Mouse (Mus musculus): ENCODE measurements around the gene Zbed5. TPM values are rescaled to one million over a fixed set of nuclear protein-coding genes. Genes with fewer than 3 reads are reported as not detected.

Gene Zbed5
- 1.7 TPM for polyA plus RNA-seq (2012; fragmentation: generic; extraction: Trizol)

GRCm38 (mm10) chr5:129895198-129896088 lies at the start of gene Zbed5:
Zbed5 (plus strand) TSS chr5:129895723.
- Histone ChIP-seq H3K79me2 (ENCODE audit: control insufficient read depth, insufficient read depth) (no peaks in the 10 kb centered on the region), H3K36me3 (ENCODE audit: control insufficient read depth, insufficient read depth) (no peaks in the 10 kb centered on the region), H3K27me3 (ENCODE audit: control insufficient read depth, insufficient read depth, insufficient read length) (peaks cover 5% of the 10 kb centered on the region), H3ac (ENCODE audit: control insufficient read depth, insufficient read length) (no peak within 1 kb of the TSS), H3K4me2 (ENCODE audit: low read depth) (peak within 1 kb of the TSS; percentile 95), H3K4me3 (peak within 1 kb of the TSS; percentile 35)
- TF ChIP-seq POLR2A (IDR thresholded peaks at IDR 0.05; ENCODE audit: insufficient read length, low read depth): peak; percentile 48
- no peak for TF ChIP-seq POLR2AphosphoS2 (IDR thresholded peaks at IDR 0.05; ENCODE audit: insufficient read length, low read depth)
- no peak for TF ChIP-seq MYOD1 (IDR thresholded peaks at IDR 0.05; ENCODE audit: control insufficient read depth in 1 of 3, insufficient read length in 2 of 3, low read depth in 2 of 3)
- TF ChIP-seq SRF (IDR thresholded peaks at IDR 0.05; ENCODE audit: control insufficient read depth, insufficient read length, low read depth): no peak
- TF ChIP-seq TCF12 (IDR thresholded peaks at IDR 0.05; ENCODE audit: insufficient read depth, poor library complexity, severe bottlenecking): no peak

GRCm38 (mm10) chr5:129846752-129847557 lies 48.6 kb upstream of the Zbed5 start, which contains the start of gene Sumf2:
Sumf2 (plus strand) TSS chr5:129846986.
- peak; percentile 99 for TF ChIP-seq POLR2A (IDR thresholded peaks at IDR 0.05; ENCODE audit: insufficient read length, low read depth)
- TF ChIP-seq POLR2AphosphoS2 (IDR thresholded peaks at IDR 0.05; ENCODE audit: insufficient read length, low read depth): peak; percentile 100
- no peak for TF ChIP-seq E2F4 (IDR thresholded peaks at IDR 0.05; ENCODE audit: insufficient read depth)
- peak within 1 kb of the TSS; percentile 60 for H3K4me3 ChIP-seq
- H3K27me3 ChIP-seq (ENCODE audit: control insufficient read depth, insufficient read depth, insufficient read length): no peaks in the 10 kb centered on the region
- peaks cover 18% of the 10 kb centered on the region for H3K36me3 ChIP-seq (ENCODE audit: control insufficient read depth, insufficient read depth)
- H3ac ChIP-seq (ENCODE audit: control insufficient read depth, insufficient read length): peak within 1 kb of the TSS; percentile 22
- H3K4me2 ChIP-seq (ENCODE audit: low read depth): peak within 1 kb of the TSS; percentile 74
- peaks cover 13% of the 10 kb centered on the region for H3K79me2 ChIP-seq (ENCODE audit: control insufficient read depth, insufficient read depth)

GRCm38 (mm10) chr5:129847558-129847820 lies 48.0 kb upstream of the Zbed5 start:
- peak overlapping the region; percentile 74 for H3K4me2 ChIP-seq (ENCODE audit: low read depth)
- H3ac ChIP-seq (ENCODE audit: control insufficient read depth, insufficient read length): peak overlapping the region; percentile 22
- H3K79me2 ChIP-seq (ENCODE audit: control insufficient read depth, insufficient read depth): peaks cover 13% of the 10 kb centered on the region
- H3K27me3 ChIP-seq (ENCODE audit: control insufficient read depth, insufficient read depth, insufficient read length): no peaks in the 10 kb centered on the region
- peak overlapping the region; percentile 60 for H3K4me3 ChIP-seq
- TF ChIP-seq MAX (IDR thresholded peaks at IDR 0.05; ENCODE audit: low read depth) (no peak), CEBPB (IDR thresholded peaks at IDR 0.05; ENCODE audit: insufficient read depth, poor library complexity, severe bottlenecking) (no peak)
- H3K36me3 ChIP-seq (ENCODE audit: control insufficient read depth, insufficient read depth): peaks cover 18% of the 10 kb centered on the region

DNA sequence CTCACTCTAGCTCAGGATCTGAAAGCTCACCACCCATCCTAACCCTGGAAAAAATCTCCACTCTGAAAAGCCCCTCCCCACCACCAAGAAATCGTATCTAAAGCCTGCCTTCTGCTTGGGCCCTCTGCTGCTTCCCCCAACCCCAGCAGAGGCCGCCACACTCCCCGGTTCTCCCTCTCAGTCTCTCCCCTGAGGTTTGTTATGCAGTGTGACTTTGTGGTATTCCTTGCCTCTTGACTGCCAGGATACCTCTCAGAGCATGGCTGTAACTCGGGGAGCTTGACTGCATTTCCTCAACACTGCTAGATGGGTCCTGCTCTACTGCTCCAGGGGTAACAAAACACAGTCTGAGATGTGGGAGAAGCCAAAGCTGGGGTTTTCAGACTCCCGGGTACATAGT lies 40.4 kb upstream of the Zbed5 start:
- Histone ChIP-seq H3K36me3 (ENCODE audit: control insufficient read depth, insufficient read depth) (peaks cover 10% of the 10 kb centered on the region), H3K79me2 (ENCODE audit: control insufficient read depth, insufficient read depth) (no peaks in the 10 kb centered on the region), H3K27me3 (ENCODE audit: control insufficient read depth, insufficient read depth, insufficient read length) (no peaks in the 10 kb centered on the region), H3ac (ENCODE audit: control insufficient read depth, insufficient read length) (no peak overlapping the region), H3K4me3 (no peak overlapping the region), H3K4me2 (ENCODE audit: low read depth) (no peak overlapping the region)
- no peak for TF ChIP-seq MYOG (IDR thresholded peaks at IDR 0.05; ENCODE audit: control insufficient read depth in 1 of 3, insufficient read depth in 1 of 3, insufficient read length in 2 of 3, low read depth in 2 of 3)
- no peak for TF ChIP-seq USF1 (IDR thresholded peaks at IDR 0.05; ENCODE audit: low read depth)
- no peak for TF ChIP-seq MAX (IDR thresholded peaks at IDR 0.05; ENCODE audit: low read depth)
- TF ChIP-seq TCF12 (IDR thresholded peaks at IDR 0.05; ENCODE audit: insufficient read depth, poor library complexity, severe bottlenecking): no peak
- no peak for TF ChIP-seq SRF (IDR thresholded peaks at IDR 0.05; ENCODE audit: control insufficient read depth, insufficient read length, low read depth)
- TF ChIP-seq CEBPB (IDR thresholded peaks at IDR 0.05; ENCODE audit: insufficient read depth, poor library complexity, severe bottlenecking): no peak
- no peak for TF ChIP-seq TCF3 (IDR thresholded peaks at IDR 0.05; ENCODE audit: insufficient read length, low read depth)
- TF ChIP-seq POLR2AphosphoS2 (IDR thresholded peaks at IDR 0.05; ENCODE audit: insufficient read length, low read depth): no peak
- no peak for TF ChIP-seq POLR2A (IDR thresholded peaks at IDR 0.05; ENCODE audit: insufficient read length, low read depth)

DNA sequence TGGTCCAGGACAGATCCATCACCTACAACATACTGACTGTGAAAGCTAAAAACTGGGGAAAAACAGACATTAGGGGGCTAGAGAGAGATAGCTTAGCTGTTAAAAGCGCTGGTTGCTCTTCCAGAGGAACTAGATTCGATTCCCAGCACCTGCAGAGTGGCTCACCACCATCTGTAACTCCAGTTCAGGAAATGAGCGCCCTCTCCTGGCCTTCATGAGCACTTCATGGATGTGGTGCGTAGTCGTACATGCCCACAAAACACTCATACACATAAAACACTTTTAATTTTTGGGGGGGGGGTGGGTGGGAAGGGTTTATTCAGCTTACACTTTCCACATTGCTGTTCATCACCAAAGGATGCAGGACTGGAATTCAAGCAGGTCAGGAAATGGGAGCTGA lies 39.1 kb upstream of the Zbed5 start:
- H3K4me2 ChIP-seq (ENCODE audit: low read depth): no peak overlapping the region
- H3ac ChIP-seq (ENCODE audit: control insufficient read depth, insufficient read length): no peak overlapping the region
- no peaks in the 10 kb centered on the region for H3K27me3 ChIP-seq (ENCODE audit: control insufficient read depth, insufficient read depth, insufficient read length)
- H3K79me2 ChIP-seq (ENCODE audit: control insufficient read depth, insufficient read depth): no peaks in the 10 kb centered on the region
- no peak overlapping the region for H3K4me3 ChIP-seq
- peaks cover 10% of the 10 kb centered on the region for H3K36me3 ChIP-seq (ENCODE audit: control insufficient read depth, insufficient read depth)
- TF ChIP-seq E2F4 (IDR thresholded peaks at IDR 0.05; ENCODE audit: insufficient read depth) (no peak), SRF (IDR thresholded peaks at IDR 0.05; ENCODE audit: control insufficient read depth, insufficient read length, low read depth) (no peak), MYOG (IDR thresholded peaks at IDR 0.05; ENCODE audit: control insufficient read depth in 1 of 3, insufficient read depth in 1 of 3, insufficient read length in 2 of 3, low read depth in 2 of 3) (no peak), POLR2AphosphoS2 (IDR thresholded peaks at IDR 0.05; ENCODE audit: insufficient read length, low read depth) (no peak), CEBPB (IDR thresholded peaks at IDR 0.05; ENCODE audit: insufficient read depth, poor library complexity, severe bottlenecking) (no peak), POLR2A (IDR thresholded peaks at IDR 0.05; ENCODE audit: insufficient read length, low read depth) (no peak), MYOD1 (IDR thresholded peaks at IDR 0.05; ENCODE audit: control insufficient read depth in 1 of 3, insufficient read length in 2 of 3, low read depth in 2 of 3) (no peak), TCF3 (IDR thresholded peaks at IDR 0.05; ENCODE audit: insufficient read length, low read depth) (no peak), REST (IDR thresholded peaks at IDR 0.05; ENCODE audit: insufficient read depth, insufficient read length) (no peak), TCF12 (IDR thresholded peaks at IDR 0.05; ENCODE audit: insufficient read depth, poor library complexity, severe bottlenecking) (no peak), USF1 (IDR thresholded peaks at IDR 0.05; ENCODE audit: low read depth) (no peak), MAX (IDR thresholded peaks at IDR 0.05; ENCODE audit: low read depth) (no peak)

Data from myocyte (in vitro differentiated cells).